Comparison of ENCODE assay signal across 24 mouse cellular contexts in genomic region chr14:71234900-71235299, GRCm38 (mm10).
DNase-seq lines count a peak whose midpoint lies in the region; ATAC-seq and TF ChIP-seq lines count a peak whose summit lies in the region.
"Had no signal": no experiment of that assay in that cellular context is flagged by ENCODE, and none has a peak within 500 bp of the region (broad histone marks: within the 10 kb centered on the region; RNA-seq: fewer than 3 reads in every experiment).

No protein-coding gene starts in this region.

- TF ChIP-seq RAD21 in MEL (IDR thresholded peaks at IDR 0.05; ENCODE audit: low read depth, low read length), result no peak

- H3K4me1 ChIP-seq in liver, embryonic 13.5 days (replicated peaks), result peaks cover 16% of the 10 kb centered on the region
- no peaks in the 10 kb centered on the region for H3K4me1 ChIP-seq in liver, postnatal 0 days (ENCODE audit: insufficient read depth)
- H3K4me1 ChIP-seq in MEL (ENCODE audit: control insufficient read depth in 1 of 2, insufficient read depth in 2 of 2, low read length in 2 of 2), result peaks cover 0 to 18% of the 10 kb centered on the region in 2 experiments; a peak in 2 of 4 replicates
- H3K4me1 ChIP-seq: embryonic facial prominence, embryonic 12.5 days; embryonic facial prominence, embryonic 15.5 days; hindbrain, embryonic 12.5 days; hindbrain, embryonic 15.5 days had no signal

- WGBS in liver, embryonic 13.5 days (ENCODE audit: insufficient replicate concordance), result 46% methylated on average over 2 of the region's 2 CpGs
- WGBS in liver, postnatal 0 days (ENCODE audit: insufficient replicate concordance), result 62% methylated on average over 2 of the region's 2 CpGs

- H3K36me3 ChIP-seq in liver, embryonic 13.5 days, result no peaks in the 10 kb centered on the region
- no peaks in the 10 kb centered on the region for H3K36me3 ChIP-seq in liver, postnatal 0 days (replicated peaks; ENCODE audit: insufficient read depth, low read length)
- peaks cover 0 to 30% of the 10 kb centered on the region in 2 experiments; a peak in 2 of 4 replicates for H3K36me3 ChIP-seq in MEL (ENCODE audit: control insufficient read depth in 1 of 2, insufficient read depth in 2 of 2, low read length in 2 of 2)
- H3K36me3 ChIP-seq: embryonic facial prominence, embryonic 12.5 days; embryonic facial prominence, embryonic 15.5 days; G1E; hindbrain, embryonic 12.5 days; hindbrain, embryonic 15.5 days had no signal

- no peaks in the 10 kb centered on the region for H3K9me3 ChIP-seq in liver, embryonic 13.5 days (replicated peaks)
- no peaks in the 10 kb centered on the region for H3K9me3 ChIP-seq in liver, postnatal 0 days (ENCODE audit: low read length)
- no peaks in the 10 kb centered on the region for H3K9me3 ChIP-seq in MEL (replicated peaks; ENCODE audit: insufficient read depth, low read length)
- H3K9me3 ChIP-seq: embryonic facial prominence, embryonic 12.5 days; embryonic facial prominence, embryonic 15.5 days; hindbrain, embryonic 12.5 days; hindbrain, embryonic 15.5 days had no signal

- TF ChIP-seq EP300 in liver, postnatal 0 days (IDR thresholded peaks at IDR 0.05; ENCODE audit: low read depth), result no peak
- TF ChIP-seq EP300 in MEL (IDR thresholded peaks at IDR 0.05; ENCODE audit: low read depth in 1 of 2, low read length in 2 of 2), result peak; percentile 71 to 81; a peak in 3 of 4 replicates

- 0 out of 2 replicates have a peak, but pooled peaks have one; percentile 18 for ATAC-seq in liver, embryonic 13.5 days (ENCODE audit: low read depth)
- no peak for ATAC-seq in liver, postnatal 0 days
- ATAC-seq in common myeloid progenitor, adult 5-6 weeks (replicated peaks; ENCODE audit: low read depth, poor library complexity, severe bottlenecking), result peak; percentile 39; the same call in 1 of the 2 replicates
- ATAC-seq: activated CD4-positive, CD25-positive, alpha-beta regulatory T cell, adult 4 months; forebrain, embryonic 14.5 days; forebrain, postnatal 0 days had no signal

- no peak for DNase-seq in liver, embryonic 13.5 days
- DNase-seq in liver, postnatal 0 days, result no peak
- DNase-seq in MEL (ENCODE audit: low read depth, low spot score), result peak; percentile 62
- no peak for DNase-seq in cerebellum, postnatal 10 days
- no peak for DNase-seq in lung, adult 18-20 months
- DNase-seq: adrenal gland, adult 8-10 months; adrenal gland, postnatal 25 days; B cell, adult 2 months; cerebellum, adult 11-12 months; cerebellum, adult 8-10 months; cerebellum, postnatal 14 days; forebrain, postnatal 0 days; gastrocnemius, adult 2 months; gastrocnemius, postnatal 14 days; heart, adult 11 months had no signal

- H3K27ac ChIP-seq in liver, embryonic 13.5 days, result no peak overlapping the region
- H3K27ac ChIP-seq in liver, postnatal 0 days (ENCODE audit: low read depth), result no peak overlapping the region
- H3K27ac ChIP-seq in MEL (ENCODE audit: control insufficient read depth, low read depth, low read length), result peak overlapping the region; percentile 48; the same call in 1 of the 2 replicates
- H3K27ac ChIP-seq: embryonic facial prominence, embryonic 12.5 days; embryonic facial prominence, embryonic 15.5 days; gastrocnemius, adult 2 months; hindbrain, embryonic 12.5 days; hindbrain, embryonic 15.5 days had no signal

- no peaks in the 10 kb centered on the region for H3K27me3 ChIP-seq in liver, embryonic 13.5 days
- H3K27me3 ChIP-seq in liver, postnatal 0 days (ENCODE audit: insufficient read depth, low read length), result no peaks in the 10 kb centered on the region
- H3K27me3 ChIP-seq in MEL (ENCODE audit: control insufficient read depth in 1 of 2, insufficient read depth in 2 of 2, low read length in 2 of 2), result no peaks in the 10 kb centered on the region
- H3K27me3 ChIP-seq: embryonic facial prominence, embryonic 12.5 days; embryonic facial prominence, embryonic 15.5 days; hindbrain, embryonic 12.5 days; hindbrain, embryonic 15.5 days had no signal

- H3K4me2 ChIP-seq in liver, embryonic 13.5 days, result no peak overlapping the region
- H3K4me2 ChIP-seq in liver, postnatal 0 days (ENCODE audit: low read depth, low read length), result no peak overlapping the region
- H3K4me2 ChIP-seq: embryonic facial prominence, embryonic 12.5 days; embryonic facial prominence, embryonic 15.5 days; heart, embryonic 11.5 days; hindbrain, embryonic 12.5 days; hindbrain, embryonic 15.5 days had no signal

- H3K9ac ChIP-seq in liver, embryonic 13.5 days, result no peak overlapping the region
- no peak overlapping the region for H3K9ac ChIP-seq in liver, postnatal 0 days (replicated peaks)
- no peak overlapping the region for H3K9ac ChIP-seq in MEL (ENCODE audit: control insufficient read depth, low read depth, low read length, poor library complexity, severe bottlenecking)
- H3K9ac ChIP-seq: embryonic facial prominence, embryonic 12.5 days; embryonic facial prominence, embryonic 15.5 days; forebrain, postnatal 0 days; hindbrain, embryonic 12.5 days; hindbrain, embryonic 15.5 days had no signal

- no peak for TF ChIP-seq POLR2A in MEL (IDR thresholded peaks at IDR 0.05; ENCODE audit: control insufficient read depth in 1 of 2, insufficient read depth in 1 of 2, low read depth in 1 of 2, low read length in 2 of 2, poor library complexity in 1 of 2)

- TF ChIP-seq CTCF in liver, postnatal 0 days (IDR thresholded peaks at IDR 0.05; ENCODE audit: low read depth), result no peak
- no peak for TF ChIP-seq CTCF in MEL (IDR thresholded peaks at IDR 0.05 in 2 of 3, conservative IDR thresholded peaks at IDR 0.05 in 1 of 3; ENCODE audit: control insufficient read depth in 1 of 3, insufficient read depth in 1 of 3, low read depth in 2 of 3, low read length in 3 of 3, poor library complexity in 1 of 3, severe bottlenecking in 1 of 3)

- H3K79me2 ChIP-seq in MEL (ENCODE audit: control insufficient read depth, insufficient read depth, low read length, poor library complexity), result no peaks in the 10 kb centered on the region

- no peak overlapping the region for H3K4me3 ChIP-seq in liver, embryonic 13.5 days (replicated peaks)
- no peak overlapping the region for H3K4me3 ChIP-seq in liver, postnatal 0 days (ENCODE audit: low read depth, low read length)
- H3K4me3 ChIP-seq in MEL (ENCODE audit: control insufficient read depth in 1 of 2, insufficient read depth in 1 of 2, low read depth in 2 of 2, low read length in 2 of 2), result no peak overlapping the region
- H3K4me3 ChIP-seq: embryonic facial prominence, embryonic 12.5 days; embryonic facial prominence, embryonic 15.5 days; gastrocnemius, adult 2 months; hindbrain, embryonic 12.5 days; hindbrain, embryonic 15.5 days had no signal

TF ChIP-seq in MEL, 35 proteins besides CTCF, POLR2A, EP300 and RAD21:
- TF ChIP-seq ETS1 (IDR thresholded peaks at IDR 0.05; ENCODE audit: low read depth, low read length), result no peak
- peak; percentile 35; the same call in 1 of the 2 replicates for TF ChIP-seq TCF12 (IDR thresholded peaks at IDR 0.05; ENCODE audit: low read depth, low read length)
- 0 out of 2 replicates have a peak, but pooled peaks have one; percentile 17 for TF ChIP-seq TBP (IDR thresholded peaks at IDR 0.05; ENCODE audit: low read depth, low read length)
- TF ChIP-seq GATA1 (IDR thresholded peaks at IDR 0.05; ENCODE audit: low read depth, low read length), result peak; percentile 61
- TF ChIP-seq UBTF (IDR thresholded peaks at IDR 0.05; ENCODE audit: borderline replicate concordance, insufficient read depth, low read depth, low read length), result no peak
- no peak for TF ChIP-seq USF2 (IDR thresholded peaks at IDR 0.05; ENCODE audit: borderline replicate concordance in 1 of 2, insufficient read depth in 1 of 2, low read depth in 1 of 2, low read length in 2 of 2)
- TF ChIP-seq ZNF384 (IDR thresholded peaks at IDR 0.05; ENCODE audit: low read depth, low read length), result no peak
- TF ChIP-seq TAL1 (IDR thresholded peaks at IDR 0.05; ENCODE audit: low read length), result peak; percentile 60
- no peak for TF ChIP-seq ZKSCAN1 (IDR thresholded peaks at IDR 0.05; ENCODE audit: low read depth, low read length)
TF ChIP-seq in MEL: peak in this region for 4.
